Mouse (Mus musculus) liver, postnatal 0 days (tissue): ENCODE data around the gene Olfr101.

Experiments
- CTCF ChIP-seq: sonication (generic); IDR thresholded peaks from 2 replicates; pipeline ENCODE4 v1.5.1; 2016; ENCODE audit warnings: antibody characterized with exemption, low read depth
- EP300 ChIP-seq: IDR thresholded peaks from 2 replicates; pipeline ENCODE4 v1.6.1; 2016; ENCODE audit warnings: antibody characterized with exemption, low read depth, mild to moderate bottlenecking

- TF ChIP-seq CTCF (no peak), EP300 (no peak)
Measured at GRCm38 (mm10) chr17:37316954-37317353, 12.8 kb upstream of the Olfr101 start, which contains the start of gene Olfr102.
